Mouse (Mus musculus): ENCODE measurements around the gene Smarce1. TPM values are rescaled to one million over a fixed set of nuclear protein-coding genes. Genes with fewer than 3 reads are reported as not detected.
"Not testable (repeated sequence)": the region's sequence is repeated elsewhere in the genome, so short reads cannot be mapped to it uniquely, and the experiment has no call there.

The Smarce1 gene
- polyA plus RNA-seq (2017; shearing (Covaris generic)), result 100 to 1,000 TPM; 127 to 184 (median 159) TPM

DNA sequence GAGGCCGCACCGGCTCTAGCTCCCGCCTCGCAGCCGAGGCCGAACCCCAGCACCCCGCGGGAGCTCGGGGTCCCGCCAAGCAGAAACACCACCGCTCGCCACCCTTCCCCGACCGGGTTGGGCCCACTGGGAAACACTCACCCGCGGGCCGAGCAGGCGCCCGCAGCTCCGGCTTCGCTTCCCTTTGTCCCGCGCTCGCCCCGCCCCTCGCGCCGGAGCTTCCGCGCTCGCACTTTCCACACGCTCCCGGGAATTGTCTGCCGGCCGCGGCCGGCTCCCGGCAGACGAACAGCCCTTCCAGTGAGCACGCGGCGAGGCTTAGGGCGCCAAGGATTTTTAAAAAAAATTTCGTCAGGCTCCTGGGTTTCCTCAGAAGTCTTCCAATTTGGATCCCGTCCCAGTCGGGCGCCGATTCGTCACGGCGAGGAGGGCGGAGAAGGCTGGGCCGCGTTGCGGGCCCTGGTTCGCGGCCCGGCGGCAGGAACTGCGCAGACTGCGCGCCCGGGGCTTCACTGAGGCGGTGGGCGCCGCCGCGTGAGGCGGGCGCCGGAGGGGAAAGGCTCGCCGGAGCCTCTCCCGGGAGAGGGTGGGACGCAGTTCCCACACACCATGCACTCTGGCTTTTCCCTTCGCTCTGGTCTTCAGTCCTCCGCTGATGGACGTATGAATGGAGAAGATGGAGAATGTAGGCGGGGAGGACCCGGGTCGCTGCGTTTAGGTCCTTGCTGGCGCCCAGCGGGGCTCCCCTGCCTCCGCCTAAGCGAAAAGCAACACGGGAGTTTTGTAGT is at the start of gene Smarce1:
Gene Smarce1, minus strand, starts transcription at position 757 of the 788 bp plus-strand sequence.
- peak; percentile 87 for ATAC-seq

DNA sequence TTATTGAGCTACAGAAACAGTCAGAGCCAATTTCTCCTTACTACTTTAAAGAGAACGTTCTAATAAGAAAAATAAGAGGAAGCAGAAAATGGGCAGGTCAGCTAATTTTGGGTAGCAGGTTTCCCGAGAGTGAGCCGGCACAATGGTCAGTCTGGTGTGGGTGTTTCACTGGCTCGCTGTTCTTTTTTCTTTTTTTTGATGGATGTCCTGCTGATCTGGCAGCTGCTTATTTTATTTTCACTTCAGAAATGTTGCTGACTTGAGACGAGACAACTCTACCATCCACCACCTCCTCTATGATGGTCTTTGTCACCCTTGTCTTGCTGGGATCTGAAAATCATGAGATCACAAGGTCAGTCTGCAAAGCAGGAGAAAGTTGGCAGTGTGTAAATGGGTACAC is 49.2 kb upstream of the Smarce1 start:
- no peak for ATAC-seq

DNA sequence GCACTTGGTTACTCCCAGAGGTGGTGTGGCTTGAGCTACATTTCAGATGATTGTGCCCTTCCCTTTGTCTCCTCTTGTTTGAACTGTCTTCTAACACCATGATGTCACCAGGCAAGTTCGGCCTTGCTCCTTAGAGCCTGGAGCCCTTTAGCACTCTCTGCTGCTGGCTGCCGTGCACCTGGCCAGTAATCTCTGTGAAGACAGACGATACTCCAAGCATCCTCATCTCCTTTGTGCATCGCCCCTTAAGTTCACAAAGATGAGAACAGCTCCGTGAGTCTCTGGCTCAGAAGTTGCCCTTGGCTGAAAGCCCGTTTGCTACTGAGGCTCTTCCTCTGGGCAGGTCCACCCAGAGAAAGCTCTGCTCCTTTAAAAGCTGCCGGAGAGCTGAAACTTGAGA is 46.0 kb upstream of the Smarce1 start:
- ATAC-seq, result no peak

DNA sequence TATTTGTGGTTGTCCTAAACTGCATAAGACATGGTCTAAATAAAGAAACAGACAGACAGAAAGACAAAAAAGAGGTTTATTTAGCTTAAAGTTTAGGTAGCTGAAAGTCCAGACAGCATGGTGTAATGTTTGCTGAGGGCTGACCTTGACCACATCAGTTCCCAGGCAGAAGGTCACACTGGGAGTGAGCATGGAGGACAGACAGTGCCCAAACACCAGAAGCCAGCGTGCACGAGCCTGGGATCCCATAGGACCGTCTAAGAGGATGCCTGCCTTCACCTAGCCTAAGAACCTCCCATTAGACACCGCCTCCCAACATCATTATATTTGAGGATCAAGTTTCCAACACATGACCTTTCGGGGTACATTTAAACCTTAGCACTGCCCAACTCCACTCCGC is 44.8 kb upstream of the Smarce1 start:
- ATAC-seq, result no peak

DNA sequence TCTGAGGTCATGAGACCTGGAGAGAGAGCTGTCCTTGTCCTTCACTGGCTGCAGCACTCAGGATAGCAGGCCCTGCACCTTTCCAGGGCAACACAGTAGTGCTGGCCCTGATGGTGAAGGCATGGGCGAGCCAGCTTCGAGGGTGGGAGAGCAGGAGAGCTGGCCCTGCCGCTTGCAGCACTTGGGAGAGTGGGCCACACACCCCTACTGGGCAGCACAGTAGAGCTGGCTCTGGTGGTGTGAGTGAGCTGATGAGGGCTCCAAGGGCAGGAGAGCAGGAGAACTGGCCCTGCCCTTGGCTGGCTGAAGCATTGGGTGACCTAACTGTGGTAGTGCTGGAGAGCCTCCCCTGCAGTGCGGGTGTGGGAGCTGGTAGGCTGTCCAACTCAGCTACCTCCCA is 41.9 kb upstream of the Smarce1 start:
- no peak for ATAC-seq

DNA sequence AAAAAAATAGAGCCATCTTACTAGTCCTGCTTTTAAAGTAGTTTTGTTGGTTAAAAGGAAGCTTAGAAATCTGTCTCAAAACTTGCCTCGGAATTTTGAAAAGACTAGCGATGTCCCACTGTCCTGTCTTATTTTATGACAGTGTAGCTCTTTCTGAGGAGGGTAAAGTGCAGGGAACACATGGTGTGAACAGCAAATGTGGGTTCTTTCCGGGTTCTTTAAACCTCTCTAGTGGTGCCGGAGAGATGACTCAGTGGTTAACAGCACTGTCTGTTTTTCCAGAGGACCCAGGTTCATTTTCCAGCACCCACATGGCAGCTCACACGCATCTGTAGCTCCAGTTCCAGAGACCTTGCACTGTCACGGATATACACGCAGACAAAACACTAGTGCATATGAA is 38.4 kb upstream of the Smarce1 start:
- no peak for ATAC-seq

DNA sequence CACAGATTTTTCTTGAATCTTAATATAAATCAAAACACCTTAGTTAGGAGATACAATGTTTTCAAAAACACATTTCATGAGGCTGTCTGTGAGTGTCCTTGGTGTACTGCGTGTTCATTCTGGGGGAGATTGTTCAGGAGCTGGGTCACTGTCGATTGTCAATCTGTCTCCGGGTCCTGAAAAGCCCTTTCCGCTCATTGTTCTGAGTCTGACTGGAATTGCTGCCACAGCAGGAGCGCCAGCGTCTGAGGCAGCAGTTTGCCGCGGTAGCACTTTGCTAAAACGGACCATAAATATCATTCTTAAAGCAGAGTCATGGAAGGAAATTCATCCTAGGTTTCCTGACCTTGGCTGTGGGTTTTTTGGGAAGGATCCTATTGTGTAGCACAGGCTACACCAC is 35.0 kb upstream of the Smarce1 start:
- no peak for ATAC-seq

DNA sequence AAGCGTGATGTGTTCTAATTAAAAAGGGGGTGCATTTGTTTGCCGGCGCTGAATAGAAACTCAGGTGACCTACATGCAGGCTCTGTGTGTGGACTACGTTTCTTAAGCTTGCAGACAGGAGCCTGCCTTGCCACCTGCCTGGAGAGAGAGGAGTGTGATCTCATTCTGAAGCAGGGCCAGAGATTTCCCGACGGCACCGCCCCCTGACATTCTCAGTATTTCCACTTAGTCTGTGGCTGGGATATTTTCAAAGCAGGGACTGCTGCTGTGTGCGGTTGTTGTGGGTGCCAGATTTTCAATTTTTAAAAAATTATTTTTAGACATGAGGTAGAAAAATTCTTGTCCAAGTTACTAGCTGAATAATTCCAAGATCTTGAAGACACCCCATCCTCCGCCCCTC is 34.4 kb upstream of the Smarce1 start:
- no peak for ATAC-seq

DNA sequence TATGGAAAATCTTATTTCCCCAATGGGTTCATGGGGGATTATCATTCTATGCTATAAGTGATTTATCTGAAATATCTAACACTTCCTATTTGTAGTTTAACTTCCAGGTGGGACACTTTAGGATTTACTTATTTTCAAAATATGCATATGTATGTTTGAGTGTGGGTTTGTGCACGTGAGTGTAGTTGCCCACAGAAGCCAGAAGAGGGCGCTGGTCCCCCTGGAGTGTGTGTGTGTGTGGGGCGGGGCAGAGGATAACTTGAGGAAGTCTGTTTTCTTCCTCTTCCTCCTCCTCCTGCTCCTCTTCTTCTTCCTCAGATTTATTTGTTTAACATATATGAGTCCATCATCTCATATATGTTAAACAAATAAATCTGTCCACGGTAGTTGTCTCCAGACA is 25.4 kb upstream of the Smarce1 start:
- no peak for ATAC-seq

DNA sequence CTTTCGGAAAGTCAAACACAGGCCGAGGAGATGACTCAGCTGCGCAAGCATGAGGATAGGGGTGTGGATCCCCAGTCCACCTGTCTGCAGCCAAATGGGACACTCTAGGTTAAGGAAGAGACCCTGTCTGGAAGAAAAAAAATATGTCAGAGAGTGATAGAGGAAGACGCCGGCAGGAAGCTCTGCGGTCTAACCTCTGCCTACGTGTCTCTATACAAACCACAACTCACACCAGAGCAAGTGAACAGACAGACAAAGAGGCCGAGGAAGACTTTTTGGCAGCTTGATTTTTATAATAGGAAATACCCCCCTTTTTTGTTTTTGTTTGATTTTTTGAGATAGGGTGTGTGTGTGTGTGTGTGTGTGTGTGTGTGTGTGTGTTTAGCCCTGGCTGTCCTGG is 24.5 kb upstream of the Smarce1 start:
- ATAC-seq, result peak; percentile 90

DNA sequence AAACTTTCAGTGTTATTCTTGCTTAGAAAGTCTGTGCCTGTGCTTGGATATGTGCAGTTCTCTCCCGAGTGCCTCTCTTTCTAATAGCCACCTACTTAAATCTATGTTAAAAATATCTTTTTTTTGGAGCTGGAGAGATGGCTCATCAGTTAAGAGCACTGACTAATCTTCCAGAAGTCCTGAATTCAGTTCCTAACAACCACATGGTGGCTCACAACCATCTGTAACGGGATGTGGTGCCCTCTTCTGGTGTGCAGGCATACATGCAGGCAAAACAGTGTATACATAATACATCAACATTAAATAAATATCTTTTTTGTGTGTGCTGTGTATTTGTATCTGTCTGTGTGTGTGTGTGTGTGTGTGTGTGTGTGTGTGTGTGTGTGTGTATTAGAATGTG is 23.1 kb upstream of the Smarce1 start:
- ATAC-seq, result no peak

DNA sequence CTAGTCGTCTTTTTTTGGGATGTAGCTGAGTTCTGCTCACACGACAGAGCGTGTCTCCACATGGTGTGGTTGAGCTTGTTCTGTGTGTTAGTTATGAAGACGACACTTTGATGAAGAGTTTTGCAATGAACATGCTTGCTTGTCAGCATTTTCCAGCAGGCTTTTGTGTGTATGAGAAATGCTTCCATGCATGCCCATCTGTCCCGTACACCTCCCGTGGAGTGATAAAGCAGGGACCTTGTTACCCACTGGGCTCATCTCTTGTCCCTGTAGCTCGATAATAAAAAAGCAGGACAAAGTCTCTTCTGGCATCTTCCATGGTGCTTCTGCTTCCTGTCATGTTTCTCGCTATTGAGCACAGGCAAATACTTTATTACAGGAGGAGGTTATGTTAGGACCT is 21.9 kb upstream of the Smarce1 start:
- ATAC-seq, result no peak

DNA sequence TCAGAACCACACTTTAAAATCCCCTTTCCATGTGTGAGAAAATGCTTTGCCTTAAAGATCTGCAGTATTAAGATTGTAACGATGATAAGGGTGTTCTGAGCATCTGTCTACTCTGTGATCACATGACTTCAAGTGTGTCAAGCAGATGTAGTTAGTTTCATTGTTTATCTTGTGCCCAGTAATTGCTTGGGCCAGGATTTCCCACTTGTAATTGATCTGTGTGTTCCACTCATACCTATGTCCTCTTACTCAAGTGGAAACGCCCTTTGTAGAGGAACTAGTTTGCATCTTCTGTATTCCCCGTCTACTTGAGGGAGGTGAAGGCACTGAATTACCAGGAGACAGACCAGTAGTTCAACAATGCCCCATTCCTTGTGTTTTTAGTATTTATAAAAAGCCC is 19.8 kb upstream of the Smarce1 start:
- peak; percentile 36 for ATAC-seq

DNA sequence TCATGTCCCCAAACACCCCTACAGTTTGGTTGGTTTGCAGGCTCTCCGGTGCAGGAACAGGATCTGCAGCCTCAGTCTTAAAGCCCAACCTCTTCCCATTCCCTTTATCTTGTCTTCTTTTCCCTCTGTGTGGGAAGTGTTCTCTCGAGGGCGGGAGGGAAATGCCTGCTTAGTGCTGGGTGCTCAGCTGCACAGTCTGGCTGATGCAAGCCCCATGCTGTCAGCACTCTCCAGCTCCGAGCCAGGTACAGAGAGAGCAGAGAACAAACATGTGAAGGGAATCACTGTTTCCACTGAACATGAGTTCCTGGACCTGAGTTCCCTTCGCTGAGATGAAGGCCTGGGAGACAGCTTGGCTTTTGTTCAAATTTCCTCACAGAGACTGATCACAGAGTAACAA is 19.4 kb upstream of the Smarce1 start:
- ATAC-seq, result peak; percentile 14

DNA sequence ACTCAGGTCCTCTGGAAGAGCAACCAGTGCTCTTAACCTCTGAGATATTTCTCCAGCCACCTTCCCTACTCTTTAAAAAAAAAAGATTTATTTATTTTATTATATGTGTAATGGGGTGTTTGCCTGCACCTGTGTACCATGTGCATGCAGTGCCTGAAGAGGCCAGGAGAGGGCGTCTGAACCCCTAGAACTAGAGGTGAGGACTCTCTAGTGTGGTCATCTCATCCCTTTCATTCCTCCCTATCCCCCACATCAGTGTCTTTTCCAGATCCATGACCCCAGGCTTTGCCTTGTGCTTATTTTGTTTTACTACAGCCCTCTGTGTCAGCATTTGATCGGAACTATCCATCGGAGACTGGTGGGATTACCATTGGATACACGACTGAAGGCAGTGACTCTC is 18.3 kb upstream of the Smarce1 start:
- no peak for ATAC-seq

DNA sequence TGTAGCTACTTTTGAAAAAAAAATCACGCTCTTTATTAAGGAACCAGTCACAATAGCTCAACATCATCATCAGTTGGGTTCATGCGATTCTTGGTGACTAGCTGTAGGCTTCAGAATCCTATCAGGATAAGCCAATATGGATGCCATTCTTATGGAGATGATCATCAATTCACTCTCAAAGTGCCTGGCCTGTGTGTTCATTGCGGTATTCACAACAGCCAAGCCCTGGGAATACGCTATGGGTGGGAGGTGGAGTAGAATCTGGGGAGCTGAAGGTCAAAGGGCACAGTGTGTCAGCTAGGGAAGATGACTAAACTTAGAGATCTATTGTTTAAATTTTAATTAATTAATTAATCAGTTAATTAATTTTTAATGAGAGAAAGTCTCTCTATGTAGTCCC is 17.1 kb upstream of the Smarce1 start:
- no peak for ATAC-seq

DNA sequence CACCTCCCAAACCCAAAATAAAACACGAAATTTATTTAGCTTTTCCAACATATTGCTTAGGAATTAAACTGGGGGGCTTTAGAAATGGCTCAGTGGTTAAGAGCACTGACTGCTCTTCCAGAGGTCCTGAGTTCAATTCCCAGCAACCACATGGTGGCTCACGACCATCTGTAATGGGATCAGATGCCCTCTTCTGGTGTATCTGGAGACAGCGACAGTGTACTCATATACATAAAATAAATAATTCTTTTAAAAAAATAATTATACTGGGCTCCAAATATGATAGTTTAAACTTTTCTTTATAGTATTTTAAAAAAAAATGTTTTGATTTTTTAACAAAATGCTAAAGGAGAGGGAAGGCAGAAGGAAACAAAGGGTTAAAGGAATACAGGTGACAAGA is 13.7 kb upstream of the Smarce1 start:
- ATAC-seq, result not testable (repeated sequence)

DNA sequence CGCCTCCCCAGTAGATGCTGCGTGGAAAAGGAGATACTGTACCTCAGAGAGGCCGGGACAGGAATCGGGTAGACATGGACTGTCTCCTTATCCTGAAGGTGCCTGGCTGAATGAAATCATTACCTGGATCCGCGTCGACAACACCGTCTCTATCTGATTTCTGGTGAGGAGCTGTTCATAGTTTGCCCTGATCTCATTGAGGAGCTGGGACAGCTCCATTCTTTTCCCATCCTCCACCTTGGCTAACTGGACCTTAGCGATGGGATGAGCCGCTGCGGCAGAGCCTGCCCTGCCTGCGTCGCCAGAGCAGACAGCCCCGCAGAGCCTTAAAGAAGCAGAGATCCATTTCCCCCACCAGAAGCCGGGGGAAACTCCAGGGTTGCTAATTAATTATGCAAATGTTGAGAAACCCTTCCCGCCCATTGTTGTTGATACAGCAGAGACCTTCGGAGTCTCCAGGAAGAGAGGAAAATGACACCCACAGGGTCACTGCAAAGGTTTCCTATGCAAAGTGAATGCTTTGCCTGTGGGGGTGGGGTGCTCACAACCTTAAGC is 13.1 kb upstream of the Smarce1 start, which contains the start of gene Krt222:
Gene Krt222, minus strand, starts transcription at position 266 of the 555 bp plus-strand sequence.
- ATAC-seq, result peak; percentile 35

DNA sequence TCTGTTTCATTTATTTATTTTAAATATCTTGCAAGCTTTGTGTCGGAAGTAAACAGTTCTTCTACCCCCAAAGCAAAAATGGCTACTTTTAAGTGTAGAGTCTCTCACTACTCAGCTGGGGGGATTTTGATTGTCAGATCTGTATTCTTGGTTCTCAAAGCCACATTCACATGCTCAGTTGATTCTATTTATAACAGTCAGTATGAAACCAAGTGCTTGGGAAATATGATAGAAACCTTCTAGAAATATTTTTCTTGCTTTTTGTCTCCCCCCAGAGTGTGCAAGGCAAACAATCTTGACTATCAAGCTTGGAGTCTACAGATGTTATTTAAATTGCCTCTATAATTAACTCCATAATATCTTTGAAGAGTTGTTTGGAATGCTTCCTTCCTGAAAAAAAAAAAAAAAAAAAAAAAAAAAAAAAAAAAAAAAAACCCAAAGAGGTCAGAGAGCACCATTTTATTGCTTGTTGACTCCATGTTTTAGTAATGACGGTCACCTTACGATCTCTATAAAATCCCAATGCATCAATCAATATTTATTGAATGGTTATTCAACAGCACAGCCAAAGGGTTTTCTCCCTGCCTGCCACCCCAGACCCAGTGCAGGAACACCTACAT is 12.5 kb upstream of the Smarce1 start:
- ATAC-seq, result no peak

DNA sequence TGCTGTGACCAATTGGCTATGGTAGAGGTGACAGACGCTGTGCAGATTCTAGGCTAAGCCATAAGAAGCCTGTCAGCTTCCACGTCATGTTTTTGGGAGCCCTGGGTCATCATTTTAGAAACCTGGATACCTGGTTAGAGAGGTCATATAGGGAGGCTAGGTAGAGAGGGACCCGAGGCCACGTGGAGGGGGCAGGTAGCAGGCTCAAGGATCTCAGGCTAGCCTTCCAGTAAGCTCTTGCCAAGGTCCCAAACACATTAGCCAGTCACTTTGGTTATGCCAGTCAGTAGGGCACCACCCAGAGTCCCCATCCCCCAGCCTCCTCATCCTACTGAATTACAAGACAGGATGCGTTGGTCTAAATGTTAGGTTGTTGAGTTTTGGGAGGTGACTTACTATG is 11.2 kb upstream of the Smarce1 start:
- no peak for ATAC-seq

DNA sequence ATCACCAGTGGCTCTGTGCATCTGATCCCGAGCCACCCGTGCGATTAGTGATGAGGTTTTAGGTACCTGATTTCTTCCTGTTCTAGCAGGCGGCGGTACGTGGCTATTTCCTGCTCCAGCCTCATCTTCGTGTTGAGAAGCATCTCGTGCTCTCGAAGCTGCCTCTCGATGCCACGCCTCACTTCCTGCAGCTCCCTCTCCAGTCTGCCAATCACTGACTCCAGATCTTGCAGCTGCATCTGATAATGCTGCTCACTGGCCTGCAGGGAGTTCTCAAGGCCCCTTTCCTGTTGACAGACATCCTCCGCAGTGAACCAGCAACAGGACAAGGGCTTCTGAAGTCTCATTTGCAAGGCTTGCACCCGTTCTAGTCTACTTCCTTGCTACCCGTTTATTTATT is 7.7 kb upstream of the Smarce1 start:
- peak; percentile 99 for ATAC-seq

DNA sequence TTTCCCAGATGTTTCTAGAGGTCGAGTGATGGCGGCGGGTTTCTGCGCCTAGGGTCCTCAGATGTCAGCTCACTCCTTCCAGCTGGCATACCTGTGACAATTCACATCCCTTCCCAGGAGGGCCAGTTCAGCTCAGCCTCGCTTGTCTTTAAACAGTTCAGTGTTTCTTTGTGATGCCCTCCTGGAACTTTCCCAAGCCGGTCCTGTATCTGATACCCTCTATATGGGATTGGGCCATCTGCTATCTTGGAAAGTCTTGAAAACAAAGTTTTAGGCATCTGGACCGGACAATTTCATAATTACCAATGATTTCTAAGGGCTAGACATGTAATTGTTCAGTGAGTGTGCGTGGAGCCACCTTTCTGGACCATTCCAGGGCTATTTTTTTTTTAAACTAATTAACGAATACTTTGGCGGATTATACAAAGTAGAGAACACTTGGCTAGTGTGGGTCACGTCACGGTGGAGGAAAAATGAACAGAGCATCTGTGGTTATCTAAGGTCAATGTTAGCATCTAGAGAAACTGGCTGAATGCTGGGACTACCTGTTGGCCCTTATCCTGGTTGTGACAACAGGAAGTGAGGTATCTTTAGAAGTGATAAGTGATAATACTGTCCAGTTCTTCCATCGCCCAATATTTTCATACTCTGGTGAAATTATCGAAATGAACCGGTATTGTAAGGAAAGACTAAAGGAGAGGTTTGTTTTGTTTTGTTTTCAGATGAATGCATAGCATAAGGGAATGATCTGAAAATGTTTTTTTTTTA is 416 bp upstream of the Smarce1 start:
- peak; percentile 18 for ATAC-seq

DNA sequence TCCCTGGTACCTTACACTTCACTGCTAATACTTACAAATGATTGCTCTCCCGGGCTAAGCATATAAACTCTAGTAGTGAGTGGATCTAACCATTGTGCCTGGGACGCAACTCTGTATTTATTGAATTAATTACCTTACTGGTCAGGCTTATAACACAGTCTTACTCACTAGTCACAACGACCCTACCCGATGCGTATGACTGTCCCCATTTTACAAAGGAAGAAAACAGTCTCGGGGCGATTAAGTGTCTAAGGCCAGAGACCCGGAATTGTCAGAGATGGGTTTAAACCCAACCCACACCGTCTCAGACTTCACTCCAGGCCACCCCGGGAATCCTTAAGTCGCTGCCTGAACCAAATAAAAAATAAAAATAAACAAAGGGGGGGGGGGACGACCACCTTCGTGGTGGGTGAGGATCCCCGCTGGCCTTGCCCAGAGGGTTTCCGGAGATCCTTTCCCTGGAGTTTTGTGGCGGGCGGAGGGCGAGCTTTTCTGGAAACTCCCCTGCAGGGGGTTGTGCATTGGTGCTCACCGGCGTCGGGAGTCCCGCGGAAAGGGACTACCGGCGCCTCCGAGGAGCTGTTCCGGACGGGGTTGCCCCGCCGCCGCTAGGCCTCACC is 1.1 kb downstream of the Smarce1 start:
- ATAC-seq, result peak; percentile 58

Measured in inflammation-experienced regulatory T-cells, adult 6 months (primary cell).